Mouse (Mus musculus): ENCODE results near the gene Rxfp3. TPM values are rescaled to one million over a fixed set of nuclear protein-coding genes. Genes with fewer than 3 reads are reported as not detected.

Gene Rxfp3
- polyA plus RNA-seq (2015; fragmentation: Nextera tagmentation; extraction: Ambion mirVana) = 0.50 and 0.74 TPM in 2 replicates

DNA sequence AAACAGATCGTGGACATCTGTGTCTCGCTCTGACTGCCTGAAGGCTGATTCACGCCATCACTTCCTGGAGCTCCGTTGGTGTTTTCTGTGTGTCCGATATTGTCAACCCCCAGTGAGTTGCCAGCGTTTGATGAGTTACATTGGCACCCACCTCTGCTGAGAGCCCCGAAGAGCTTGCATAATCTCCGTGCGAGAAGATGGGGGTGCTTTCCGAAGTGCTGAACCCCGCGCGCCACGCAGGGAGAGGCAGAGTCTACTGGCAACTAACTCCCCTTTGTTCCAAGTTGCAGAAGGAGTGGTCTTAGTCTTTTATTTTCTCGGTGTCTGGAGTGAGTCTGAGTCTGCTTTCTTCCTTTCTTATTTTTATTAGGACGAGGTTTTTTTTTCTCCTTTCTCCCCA is at the start of gene Rxfp3:
Gene Rxfp3 (minus strand): TSS at position 281 of the 400 bp plus-strand sequence.
- Histone ChIP-seq H3K9ac (no peak within 1 kb of the TSS), H3K27me3 (peaks cover 55% of the 10 kb centered on the region)

DNA sequence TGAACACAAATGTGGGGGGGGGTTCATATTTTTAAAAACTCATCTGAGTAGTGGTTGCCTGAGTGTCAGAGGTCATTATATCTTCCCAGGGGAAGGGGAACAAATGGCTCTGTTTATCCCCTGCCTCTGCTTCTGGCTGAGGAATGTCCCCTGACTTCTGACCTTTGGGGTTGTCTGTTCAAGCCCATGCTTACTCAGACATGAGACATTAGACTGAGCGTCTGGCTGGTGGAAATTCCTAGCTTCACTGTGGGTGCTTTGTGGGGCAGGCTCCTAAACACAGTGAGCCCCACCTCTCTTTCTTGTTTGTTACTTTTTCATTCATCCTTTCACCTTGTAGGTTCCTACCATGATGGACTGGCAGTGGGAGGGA is 47.2 kb upstream of the Rxfp3 start:
- Histone ChIP-seq H3K4me3 (no peak overlapping the region), H3K4me2 (no peak overlapping the region), H3K36me3 (no peaks in the 10 kb centered on the region), H3K9ac (no peak overlapping the region), H3K4me1 (peaks cover 13% of the 10 kb centered on the region), H3K9me3 (no peaks in the 10 kb centered on the region), H3K27ac (no peak overlapping the region), H3K27me3 (no peaks in the 10 kb centered on the region)
- ATAC-seq (ENCODE audit: insufficient number of reproducible peaks, low FRiP score, low TSS enrichment, low read depth) = no peak
- 28% methylated on average over 1 of the region's 1 CpGs for WGBS

More for the DNA sequence above, at the start of gene Rxfp3:
- no peaks in the 10 kb centered on the region for H3K36me3 ChIP-seq
- peaks cover 25% of the 10 kb centered on the region for H3K4me1 ChIP-seq
- 5% methylated on average over 16 of the region's 16 CpGs for WGBS
- peak within 1 kb of the TSS; percentile 37 for H3K4me3 ChIP-seq
- H3K9me3 ChIP-seq = no peaks in the 10 kb centered on the region
- peak within 1 kb of the TSS; percentile 61 for H3K4me2 ChIP-seq
- H3K27ac ChIP-seq = no peak within 1 kb of the TSS
- ATAC-seq (ENCODE audit: insufficient number of reproducible peaks, low FRiP score, low TSS enrichment, low read depth) = no peak

DNA sequence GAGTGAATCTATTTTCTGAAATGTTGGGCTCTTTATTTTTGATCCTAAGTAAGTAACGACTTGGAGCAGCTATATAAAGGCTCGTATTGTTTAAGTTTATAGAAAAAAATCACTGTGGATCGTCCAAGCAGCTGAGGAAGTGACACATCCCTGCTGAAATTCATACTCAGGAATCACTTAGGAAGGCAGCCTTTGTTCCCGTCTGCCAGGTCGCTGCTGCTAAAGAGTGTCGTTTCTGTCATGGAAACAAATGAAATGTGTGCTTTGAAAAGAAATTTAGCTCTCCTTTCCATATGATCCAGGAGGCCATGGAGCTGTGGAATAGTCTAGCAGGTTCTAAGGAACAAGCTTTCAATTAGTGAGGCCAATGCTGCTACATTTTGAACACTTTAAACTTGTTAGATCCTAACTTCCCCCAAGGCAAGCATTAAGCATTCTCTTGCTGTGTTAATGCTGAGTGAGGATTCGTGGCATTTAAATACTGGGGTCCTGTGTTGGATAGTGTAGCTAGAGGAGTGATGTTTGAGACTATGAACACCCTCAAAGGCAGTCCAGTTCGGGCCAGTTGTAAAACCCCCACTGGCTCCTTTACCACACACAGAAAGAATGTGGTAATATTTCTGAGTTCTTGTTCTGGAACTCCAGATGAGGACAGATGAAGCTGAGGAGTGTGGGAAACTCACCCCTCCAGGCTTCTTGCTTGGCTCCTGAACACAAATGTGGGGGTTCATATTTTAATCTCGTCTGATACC is 46.6 kb upstream of the Rxfp3 start:
- no peaks in the 10 kb centered on the region for H3K36me3 ChIP-seq
- H3K27me3 ChIP-seq = no peaks in the 10 kb centered on the region
- peak overlapping the region; percentile 74 for H3K27ac ChIP-seq
- ATAC-seq (ENCODE audit: insufficient number of reproducible peaks, low FRiP score, low TSS enrichment, low read depth) = no peak
- H3K4me3 ChIP-seq = no peak overlapping the region
- no peaks in the 10 kb centered on the region for H3K9me3 ChIP-seq
- peaks cover 13% of the 10 kb centered on the region for H3K4me1 ChIP-seq
- H3K4me2 ChIP-seq = no peak overlapping the region
- no peak overlapping the region for H3K9ac ChIP-seq
- 14% methylated on average over 9 of the region's 9 CpGs for WGBS

DNA sequence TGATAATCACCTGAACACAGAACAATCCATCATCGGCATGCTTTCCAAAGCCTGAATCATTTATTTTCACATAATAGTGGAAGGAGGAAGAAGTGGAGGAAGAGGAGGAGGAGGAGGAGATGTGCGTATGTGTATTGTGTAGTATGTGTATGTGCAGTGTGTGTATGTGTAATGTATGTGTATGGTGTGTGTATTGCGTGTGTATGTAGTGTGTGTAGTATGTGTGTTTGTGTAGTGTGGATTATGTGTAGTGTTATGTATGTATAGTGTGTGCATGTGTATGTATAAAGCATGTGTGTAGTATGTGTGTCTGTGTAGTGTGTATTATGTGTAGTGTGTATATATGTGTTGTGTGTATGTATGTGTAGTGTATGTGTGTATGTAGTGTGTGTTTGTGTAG is 45.9 kb upstream of the Rxfp3 start:
- no peak overlapping the region for H3K4me3 ChIP-seq
- H3K36me3 ChIP-seq = no peaks in the 10 kb centered on the region
- H3K27me3 ChIP-seq = no peaks in the 10 kb centered on the region
- peaks cover 13% of the 10 kb centered on the region for H3K4me1 ChIP-seq
- H3K4me2 ChIP-seq = no peak overlapping the region
- H3K9me3 ChIP-seq = no peaks in the 10 kb centered on the region
- H3K9ac ChIP-seq = no peak overlapping the region
- ATAC-seq (ENCODE audit: insufficient number of reproducible peaks, low FRiP score, low TSS enrichment, low read depth) = no peak
- no peak overlapping the region for H3K27ac ChIP-seq
- 92% methylated on average over 3 of the region's 3 CpGs for WGBS

DNA sequence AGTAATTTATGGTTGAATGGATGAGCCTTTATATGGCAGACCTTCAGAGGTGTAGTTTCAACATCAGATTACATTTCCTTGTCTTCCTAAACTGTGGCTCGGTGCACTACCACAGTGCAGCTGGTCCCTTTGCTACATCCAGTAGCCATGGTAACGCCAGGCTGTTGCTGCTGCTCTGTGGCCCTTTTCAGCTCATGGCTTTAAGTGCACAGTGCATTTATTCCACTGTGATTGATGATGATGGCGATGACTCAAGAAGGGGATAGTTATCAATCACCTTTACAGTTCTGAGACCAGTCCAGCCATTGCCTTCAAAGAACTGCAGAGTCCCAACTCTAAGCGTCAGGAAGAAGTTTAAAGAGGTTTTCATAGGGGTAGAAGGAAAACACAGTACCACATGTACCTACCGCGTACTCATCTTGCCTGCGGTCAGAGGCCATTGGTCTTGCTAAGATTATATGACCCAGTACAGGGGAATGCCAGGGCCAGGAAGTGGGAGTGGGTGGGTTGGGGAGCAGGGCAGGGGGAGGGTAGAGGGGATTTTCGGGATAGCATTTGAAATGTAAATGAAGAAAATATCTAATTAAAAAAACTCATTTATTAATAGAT is 45.3 kb upstream of the Rxfp3 start:
- no peak overlapping the region for H3K4me2 ChIP-seq
- H3K9me3 ChIP-seq = no peaks in the 10 kb centered on the region
- 58% methylated on average over 8 of the region's 8 CpGs for WGBS
- no peak overlapping the region for H3K9ac ChIP-seq
- no peaks in the 10 kb centered on the region for H3K36me3 ChIP-seq
- H3K4me3 ChIP-seq = no peak overlapping the region
- no peaks in the 10 kb centered on the region for H3K27me3 ChIP-seq
- no peak overlapping the region for H3K27ac ChIP-seq
- ATAC-seq (ENCODE audit: insufficient number of reproducible peaks, low FRiP score, low TSS enrichment, low read depth) = no peak
- H3K4me1 ChIP-seq = peaks cover 13% of the 10 kb centered on the region

DNA sequence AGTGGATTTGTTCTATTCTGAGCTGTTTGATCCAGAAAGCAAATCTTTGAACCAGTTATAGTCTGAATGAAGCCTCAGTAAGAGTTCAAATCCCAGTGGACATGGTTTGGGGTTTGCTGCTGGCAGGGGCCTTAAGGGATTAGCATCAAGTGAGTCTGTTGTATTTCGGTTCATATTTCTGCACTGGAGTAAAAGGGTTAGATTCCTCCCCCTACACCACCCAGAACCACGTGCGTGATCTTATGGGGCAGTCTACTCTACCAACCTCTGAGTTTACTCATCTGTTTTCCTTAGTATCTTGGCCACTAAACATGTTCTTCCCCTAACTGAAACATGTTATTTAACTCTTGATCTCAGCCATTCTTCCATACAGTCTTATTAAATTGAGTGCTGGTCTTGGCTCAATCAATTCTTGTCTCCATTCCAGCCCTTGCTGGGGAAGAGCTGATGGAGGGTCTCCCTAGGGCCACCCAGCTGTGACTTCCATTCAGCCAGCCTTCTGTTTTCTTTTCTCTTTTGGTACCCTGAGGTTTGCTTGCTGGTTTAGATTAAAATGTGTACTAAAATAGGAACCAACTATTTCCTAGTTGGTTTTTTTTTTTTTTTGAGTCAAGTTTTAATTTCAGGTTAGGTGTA is 38.1 kb upstream of the Rxfp3 start:
- H3K9me3 ChIP-seq = no peaks in the 10 kb centered on the region
- H3K36me3 ChIP-seq = 0 out of 2 replicates have a peak, but pooled peaks cover 6% of the 10 kb centered on the region
- H3K27me3 ChIP-seq = no peaks in the 10 kb centered on the region
- 0 out of 2 replicates have a peak, but pooled peaks cover 3% of the 10 kb centered on the region for H3K4me1 ChIP-seq
- 51% methylated on average over 3 of the region's 3 CpGs for WGBS
- H3K4me2 ChIP-seq = no peak overlapping the region
- ATAC-seq (ENCODE audit: insufficient number of reproducible peaks, low FRiP score, low TSS enrichment, low read depth) = 0 out of 2 replicates have a peak, but pooled peaks have one; percentile 65
- 0 out of 2 replicates have a peak overlapping the region, but pooled peaks have one; percentile 0 for H3K27ac ChIP-seq
- no peak overlapping the region for H3K9ac ChIP-seq
- no peak overlapping the region for H3K4me3 ChIP-seq

DNA sequence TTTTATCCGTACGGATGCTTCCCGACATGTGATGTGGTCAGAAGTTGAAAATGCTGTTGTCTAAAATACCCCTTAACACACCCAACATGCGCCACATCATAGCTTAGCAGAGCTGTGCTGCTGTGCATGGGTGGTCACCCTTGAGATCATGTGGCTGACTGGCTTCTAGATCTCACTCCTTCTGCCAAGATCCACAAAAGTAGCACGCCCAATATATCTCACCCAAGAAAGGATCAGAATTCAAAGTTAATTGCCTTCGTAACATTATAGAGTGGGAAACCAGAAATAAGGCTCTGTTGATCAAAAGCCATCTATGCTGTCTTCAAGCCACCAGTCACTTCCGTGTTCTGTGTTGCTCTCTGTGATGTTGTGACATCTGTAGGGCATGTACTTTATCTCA is 30.1 kb upstream of the Rxfp3 start:
- Histone ChIP-seq H3K9ac (no peak overlapping the region), H3K27me3 (no peaks in the 10 kb centered on the region), H3K4me2 (no peak overlapping the region), H3K4me1 (peaks cover 31% of the 10 kb centered on the region), H3K4me3 (no peak overlapping the region), H3K27ac (no peak overlapping the region), H3K36me3 (0 out of 2 replicates have a peak, but pooled peaks cover 6% of the 10 kb centered on the region), H3K9me3 (no peaks in the 10 kb centered on the region)
- no peak for ATAC-seq (ENCODE audit: insufficient number of reproducible peaks, low FRiP score, low TSS enrichment, low read depth)
- 67% methylated on average over 7 of the region's 7 CpGs for WGBS

DNA sequence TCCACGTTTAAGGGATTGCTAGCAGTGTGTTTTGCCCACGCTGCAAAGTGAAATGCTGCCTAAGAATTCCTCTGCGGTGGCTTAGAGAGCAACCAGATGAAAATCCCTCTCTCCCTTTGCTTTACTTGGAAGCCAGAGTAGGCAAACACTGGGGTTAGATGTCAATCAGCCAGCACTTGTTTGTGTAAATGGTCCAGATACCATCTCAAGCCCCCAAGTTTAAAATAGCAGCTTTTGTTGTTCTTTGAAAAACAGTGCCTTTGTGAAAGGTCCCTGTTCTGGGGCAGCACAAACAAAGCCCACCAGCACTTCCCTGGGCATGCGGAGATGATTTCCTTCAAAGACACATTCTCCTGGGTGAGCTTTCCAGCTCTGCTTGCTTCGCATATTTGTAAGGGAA is 28.5 kb upstream of the Rxfp3 start:
- ATAC-seq (ENCODE audit: insufficient number of reproducible peaks, low FRiP score, low TSS enrichment, low read depth) = no peak
- Histone ChIP-seq H3K4me3 (peak overlapping the region; percentile 45), H3K4me2 (peak overlapping the region; percentile 67), H3K36me3 (no peaks in the 10 kb centered on the region), H3K4me1 (peaks cover 31% of the 10 kb centered on the region), H3K9ac (no peak overlapping the region), H3K9me3 (no peaks in the 10 kb centered on the region), H3K27me3 (no peaks in the 10 kb centered on the region), H3K27ac (peak overlapping the region; percentile 91)
- WGBS = 15% methylated on average over 5 of the region's 5 CpGs

DNA sequence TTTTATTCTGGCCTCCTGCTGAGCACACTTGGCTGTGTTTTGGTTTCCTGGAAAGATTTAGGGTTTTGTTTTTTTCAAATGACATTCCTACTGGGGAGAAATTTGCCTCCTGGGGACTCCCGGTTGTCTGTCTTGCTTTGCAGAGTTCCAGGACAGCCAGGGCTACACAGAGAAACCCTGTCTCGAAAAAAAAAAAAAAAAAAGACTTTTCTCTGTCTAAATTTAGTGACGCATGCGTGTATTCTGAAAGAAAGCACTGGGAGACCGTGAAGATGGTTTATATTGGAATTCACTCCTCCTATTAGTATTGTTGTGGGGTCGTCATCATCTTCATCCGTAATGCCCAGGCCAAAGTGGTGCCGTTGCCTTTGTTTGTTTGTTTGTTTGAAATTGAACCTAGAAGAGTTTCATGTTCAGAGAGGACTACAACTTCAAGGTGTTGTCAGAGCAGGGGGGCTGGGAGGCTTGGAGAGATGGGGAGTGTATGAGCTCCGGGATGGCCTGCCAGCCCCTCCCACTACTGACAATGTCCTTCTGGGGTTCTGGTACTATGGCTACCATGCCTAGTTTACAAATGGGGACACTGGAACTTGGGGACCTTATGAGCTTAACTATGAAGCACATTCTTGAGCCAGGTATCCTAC is 27.9 kb upstream of the Rxfp3 start:
- Histone ChIP-seq H3K36me3 (no peaks in the 10 kb centered on the region), H3K9ac (peak overlapping the region; percentile 54), H3K4me2 (peak overlapping the region; percentile 67), H3K27me3 (no peaks in the 10 kb centered on the region), H3K4me1 (peaks cover 31% of the 10 kb centered on the region), H3K9me3 (no peaks in the 10 kb centered on the region), H3K4me3 (peak overlapping the region; percentile 45), H3K27ac (peak overlapping the region; percentile 91)
- ATAC-seq (ENCODE audit: insufficient number of reproducible peaks, low FRiP score, low TSS enrichment, low read depth) = no peak
- 11% methylated on average over 9 of the region's 9 CpGs for WGBS

DNA sequence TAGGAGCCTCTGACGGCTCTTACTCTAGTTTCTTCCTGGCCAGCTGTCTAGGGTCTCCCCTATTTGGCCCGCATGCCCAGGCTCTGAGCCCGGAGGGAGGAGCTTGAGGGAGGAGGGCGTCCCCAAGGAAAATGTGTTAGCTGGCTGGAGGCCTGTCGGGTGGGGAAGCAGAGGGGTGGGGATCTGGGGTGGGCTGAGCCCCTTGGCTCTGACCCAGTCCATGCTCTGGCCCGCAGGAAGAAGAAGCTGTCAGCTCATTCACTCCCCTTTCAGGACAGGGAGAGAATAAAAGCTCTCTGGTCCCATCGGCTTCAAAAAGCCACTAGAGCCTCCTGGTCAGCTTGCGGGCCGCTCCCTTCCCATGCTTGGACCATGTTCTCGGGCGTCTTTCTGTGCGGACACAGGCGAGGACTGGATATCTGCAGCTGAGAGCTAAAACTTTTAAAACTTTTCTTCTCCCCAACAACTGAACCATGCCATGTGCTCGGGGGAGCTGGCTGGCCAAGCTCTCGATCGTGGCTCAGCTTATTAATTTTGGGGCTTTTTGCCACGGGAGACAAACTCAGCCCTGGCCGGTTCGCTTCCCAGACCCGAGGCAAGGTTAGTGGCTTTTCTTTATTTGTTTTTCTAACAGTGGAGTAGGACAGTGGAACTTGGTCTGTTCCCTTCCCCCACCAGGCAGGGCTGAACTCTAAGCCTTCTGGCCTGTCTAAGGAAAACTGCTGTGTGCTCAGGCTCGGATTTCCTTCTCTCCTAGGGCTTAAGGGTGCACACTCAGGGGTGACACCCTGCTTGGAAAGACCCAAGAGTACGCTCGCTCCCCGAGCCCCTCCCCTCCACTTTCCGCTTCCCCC is 27.0 kb upstream of the Rxfp3 start, which contains the start of gene Adamts12:
Gene Adamts12 (plus strand): TSS at position 233 of the 854 bp plus-strand sequence.
- H3K4me2 ChIP-seq = peak within 1 kb of the TSS; percentile 67
- H3K36me3 ChIP-seq = no peaks in the 10 kb centered on the region
- ATAC-seq (ENCODE audit: insufficient number of reproducible peaks, low FRiP score, low TSS enrichment, low read depth) = peak; percentile 76
- peaks cover 31% of the 10 kb centered on the region for H3K4me1 ChIP-seq
- H3K9ac ChIP-seq = peak within 1 kb of the TSS; percentile 54
- H3K27me3 ChIP-seq = no peaks in the 10 kb centered on the region
- under 1% methylated on average over 22 of the region's 25 CpGs for WGBS
- no peaks in the 10 kb centered on the region for H3K9me3 ChIP-seq
- peak within 1 kb of the TSS; percentile 45 for H3K4me3 ChIP-seq
- peak within 1 kb of the TSS; percentile 91 for H3K27ac ChIP-seq

DNA sequence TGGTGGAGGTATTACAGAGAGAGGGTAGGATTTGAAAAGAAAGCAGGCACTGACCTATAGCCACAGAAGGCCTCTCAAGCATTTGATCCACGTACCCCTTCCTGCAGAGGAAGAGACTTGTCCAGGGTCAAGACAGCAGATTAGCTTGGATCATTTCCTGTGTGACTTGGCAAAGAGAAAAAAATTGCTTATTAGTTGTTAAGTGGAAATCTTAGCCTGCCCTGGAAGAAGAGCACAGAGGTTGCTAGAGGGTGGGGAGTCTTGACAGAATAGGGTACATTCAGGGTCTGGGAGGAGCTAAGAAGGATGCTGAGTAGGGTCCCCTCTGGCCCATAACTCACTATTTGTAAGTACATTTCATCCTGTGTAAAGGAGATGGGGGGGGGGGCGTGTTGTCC is 26.4 kb upstream of the Rxfp3 start:
- WGBS = 17% methylated on average over 2 of the region's 2 CpGs
- no peaks in the 10 kb centered on the region for H3K36me3 ChIP-seq
- H3K27me3 ChIP-seq = no peaks in the 10 kb centered on the region
- H3K9ac ChIP-seq = no peak overlapping the region
- peak; percentile 16; the same call in 1 of the 2 replicates for ATAC-seq (ENCODE audit: insufficient number of reproducible peaks, low FRiP score, low TSS enrichment, low read depth)
- peak overlapping the region; percentile 91 for H3K27ac ChIP-seq
- no peaks in the 10 kb centered on the region for H3K9me3 ChIP-seq
- peak overlapping the region; percentile 67 for H3K4me2 ChIP-seq
- H3K4me3 ChIP-seq = peak overlapping the region; percentile 45
- peaks cover 31% of the 10 kb centered on the region for H3K4me1 ChIP-seq
